ENCODE assay signal across 10 mouse cellular contexts in the genomic region with DNA sequence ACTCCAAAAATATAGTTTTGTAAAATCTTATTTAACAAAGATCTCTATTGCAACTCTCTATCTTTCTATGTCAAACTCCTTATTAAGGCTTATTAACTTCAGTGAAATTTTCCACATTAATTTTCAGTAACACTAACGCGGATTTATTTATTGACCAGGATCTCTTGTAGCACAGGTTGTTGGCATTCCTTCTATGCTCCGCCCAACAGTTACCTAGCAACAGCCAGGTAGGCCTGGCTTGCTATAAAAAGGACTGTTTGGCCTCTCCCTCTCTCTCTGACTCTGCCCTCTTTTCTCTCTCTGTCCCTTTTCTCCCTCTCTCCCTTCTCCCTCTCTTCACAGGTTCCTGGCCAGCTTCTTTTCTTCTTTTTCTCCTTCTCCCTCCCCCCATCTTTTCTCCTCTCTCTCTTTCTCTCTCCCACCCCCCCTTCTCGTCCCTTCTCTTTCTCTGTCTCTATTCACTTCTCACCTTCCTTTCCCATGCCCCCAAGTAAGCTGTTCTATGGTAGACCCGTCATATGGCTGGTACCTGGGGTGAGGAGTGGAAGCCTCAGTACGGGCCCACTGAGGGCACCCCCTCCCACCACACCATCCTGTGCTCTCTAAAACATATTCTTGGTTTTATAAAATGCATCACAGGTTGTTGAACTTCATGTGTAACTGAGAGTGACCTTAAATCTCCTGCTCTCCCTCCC. TPM values are rescaled to one million over a fixed set of nuclear protein-coding genes. Genes with fewer than 3 reads are reported as not detected.
DNase-seq lines count a peak whose midpoint lies in the region; ATAC-seq and TF ChIP-seq lines count a peak whose summit lies in the region.
"Had no signal": no experiment of that assay in that cellular context is flagged by ENCODE, and none has a peak within 500 bp of the region (broad histone marks: within the 10 kb centered on the region; RNA-seq: fewer than 3 reads in every experiment).

No protein-coding gene starts in this region.

- DNase-seq in testis, postnatal 10 days (ENCODE audit: low spot score), result no peak
- DNase-seq in kidney, adult 8-10 months, result peak; percentile 63 to 67
- DNase-seq in large intestine, adult 2 months (ENCODE audit: low read depth, low spot score), result peak; percentile 51
- no peak for DNase-seq in limb, embryonic 10.5 days (ENCODE audit: low spot score)
- DNase-seq: adrenal gland, adult 2 months; right cerebral cortex, postnatal 14 days had no signal

- H3K79me2 ChIP-seq in myocyte (ENCODE audit: control insufficient read depth, insufficient read depth), result peaks cover 37% of the 10 kb centered on the region

- H3K36me3 ChIP-seq in testis, adult 2 months (ENCODE audit: control insufficient read depth, insufficient read depth, low read length), result no peaks in the 10 kb centered on the region
- peaks cover 2% of the 10 kb centered on the region for H3K36me3 ChIP-seq in myocyte (ENCODE audit: control insufficient read depth, insufficient read depth)
- peaks cover 28% of the 10 kb centered on the region for H3K36me3 ChIP-seq in limb, embryonic 10.5 days

- H3K27ac ChIP-seq in testis, adult 2 months (ENCODE audit: control insufficient read depth, insufficient read depth, low read depth, low read length), result no peak overlapping the region
- no peak overlapping the region for H3K27ac ChIP-seq in limb, embryonic 10.5 days

- no peaks in the 10 kb centered on the region for H3K27me3 ChIP-seq in testis, adult 2 months (ENCODE audit: control insufficient read depth, insufficient read depth, low read length)
- H3K27me3 ChIP-seq in myocyte (ENCODE audit: control insufficient read depth, insufficient read depth, insufficient read length), result no peaks in the 10 kb centered on the region
- no peaks in the 10 kb centered on the region for H3K27me3 ChIP-seq in limb, embryonic 10.5 days (ENCODE audit: low read depth, poor library complexity, severe bottlenecking)
- H3K27me3 ChIP-seq: liver, embryonic 15.5 days had no signal

- H3K4me1 ChIP-seq in testis, adult 2 months (ENCODE audit: control insufficient read depth, insufficient read depth, low read length), result peaks cover 11% of the 10 kb centered on the region
- H3K4me1 ChIP-seq in limb, embryonic 10.5 days, result peaks cover 17% of the 10 kb centered on the region

- peak overlapping the region; percentile 18 for H3K4me3 ChIP-seq in testis, adult 2 months (ENCODE audit: control insufficient read depth, low read depth, low read length)
- peak overlapping the region; percentile 68 for H3K4me3 ChIP-seq in myocyte
- H3K4me3 ChIP-seq in limb, embryonic 10.5 days, result no peak overlapping the region

- WGBS in large intestine, adult 2 months, result 38% methylated on average over 6 of the region's 6 CpGs
- 72% methylated on average over 6 of the region's 6 CpGs for WGBS in limb, embryonic 10.5 days

- no peaks in the 10 kb centered on the region for H3K9me3 ChIP-seq in limb, embryonic 10.5 days (replicated peaks)
- H3K9me3 ChIP-seq: liver, embryonic 15.5 days had no signal

- no peak overlapping the region for H3ac ChIP-seq in myocyte (ENCODE audit: control insufficient read depth, insufficient read length)

- TF ChIP-seq CTCF in testis, adult 2 months (IDR thresholded peaks at IDR 0.05; ENCODE audit: control insufficient read depth, insufficient read depth, insufficient replicate concordance, low read depth, low read length), result no peak

- no peak for ATAC-seq in activated CD4-positive, CD25-positive, alpha-beta regulatory T cell, adult 4 months

- no peak for TF ChIP-seq POLR2A in testis, adult 2 months (IDR thresholded peaks at IDR 0.05; ENCODE audit: control insufficient read depth, low read depth, low read length)
- TF ChIP-seq POLR2A in myocyte (IDR thresholded peaks at IDR 0.05; ENCODE audit: insufficient read length, low read depth), result no peak

- no peak overlapping the region for H3K4me2 ChIP-seq in myocyte (ENCODE audit: low read depth)

TF ChIP-seq in myocyte, 11 proteins besides CTCF, POLR2A, EP300 and RAD21:
- TF ChIP-seq TCF3 (IDR thresholded peaks at IDR 0.05; ENCODE audit: insufficient read length, low read depth) (no peak), MYOD1 (IDR thresholded peaks at IDR 0.05; ENCODE audit: control insufficient read depth in 1 of 3, insufficient read length in 2 of 3, low read depth in 2 of 3) (no peak), MAX (IDR thresholded peaks at IDR 0.05; ENCODE audit: low read depth) (no peak), REST (IDR thresholded peaks at IDR 0.05; ENCODE audit: insufficient read depth, insufficient read length) (no peak), TCF12 (IDR thresholded peaks at IDR 0.05; ENCODE audit: insufficient read depth, poor library complexity, severe bottlenecking) (no peak), POLR2AphosphoS2 (IDR thresholded peaks at IDR 0.05; ENCODE audit: insufficient read length, low read depth) (no peak), E2F4 (IDR thresholded peaks at IDR 0.05; ENCODE audit: insufficient read depth) (no peak), USF1 (IDR thresholded peaks at IDR 0.05; ENCODE audit: low read depth) (no peak), SRF (IDR thresholded peaks at IDR 0.05; ENCODE audit: control insufficient read depth, insufficient read length, low read depth) (no peak), CEBPB (IDR thresholded peaks at IDR 0.05; ENCODE audit: insufficient read depth, poor library complexity, severe bottlenecking) (no peak), MYOG (IDR thresholded peaks at IDR 0.05; ENCODE audit: control insufficient read depth in 1 of 3, insufficient read depth in 1 of 3, insufficient read length in 2 of 3, low read depth in 2 of 3) (no peak)

RNA-seq across cellular contexts. Expression of a gene that starts 1.1 kb away (rescaled TPM):
- 39.9 and 41.6 TPM in 2 replicates for polyA plus RNA-seq in testis, adult 2 months (2012; rRNA removed)
- 35.5 and 37.9 TPM in 2 replicates for polyA plus RNA-seq in large intestine, adult 2 months (2012; rRNA removed)
- 45.4 TPM for polyA plus RNA-seq in myocyte (2012; fragmentation: generic; extraction: Trizol)
- 10 to 100 TPM; 51.2 to 57.0 TPM for polyA plus RNA-seq in activated CD4-positive, CD25-positive, alpha-beta regulatory T cell, adult 4 months (2017; shearing (Covaris generic))
- 406 and 409 TPM in 2 replicates for polyA plus RNA-seq in limb, embryonic 10.5 days (2016; fragmentation: Nextera tagmentation; extraction: Ambion mirVana)

RNA-seq across cellular contexts. Expression of a gene that starts 11.8 kb away (rescaled TPM):
- 3.2 and 3.9 TPM in 2 replicates for polyA plus RNA-seq in testis, adult 2 months (2012; rRNA removed)
- polyA plus RNA-seq in large intestine, adult 2 months (2012; rRNA removed), result 1.8 and 2.4 TPM in 2 replicates
- 3.0 TPM for polyA plus RNA-seq in myocyte (2012; fragmentation: generic; extraction: Trizol)
- polyA plus RNA-seq in activated CD4-positive, CD25-positive, alpha-beta regulatory T cell, adult 4 months (2017; shearing (Covaris generic)), result 1 to 10 TPM; 6.0 to 6.9 TPM
- 72.3 and 77.8 TPM in 2 replicates for polyA plus RNA-seq in limb, embryonic 10.5 days (2016; fragmentation: Nextera tagmentation; extraction: Ambion mirVana)

RNA-seq across cellular contexts. Expression of a gene that starts 43.0 kb away (rescaled TPM):
- polyA plus RNA-seq in testis, adult 2 months (2012; rRNA removed), result 143 and 149 TPM in 2 replicates
- 76.6 and 88.6 TPM in 2 replicates for polyA plus RNA-seq in large intestine, adult 2 months (2012; rRNA removed)
- polyA plus RNA-seq in myocyte (2012; fragmentation: generic; extraction: Trizol), result 126 TPM
- 100 to 1,000 TPM; 108 to 119 TPM for polyA plus RNA-seq in activated CD4-positive, CD25-positive, alpha-beta regulatory T cell, adult 4 months (2017; shearing (Covaris generic))
- 97.0 and 114 TPM in 2 replicates for polyA plus RNA-seq in limb, embryonic 10.5 days (2016; fragmentation: Nextera tagmentation; extraction: Ambion mirVana)

RNA-seq across cellular contexts. Expression of a gene that starts 45.8 kb away (rescaled TPM):
- polyA plus RNA-seq in testis, adult 2 months (2012; rRNA removed), result 8.9 and 12.5 TPM in 2 replicates
- 38.8 and 49.6 TPM in 2 replicates for polyA plus RNA-seq in large intestine, adult 2 months (2012; rRNA removed)
- polyA plus RNA-seq in myocyte (2012; fragmentation: generic; extraction: Trizol), result 20.9 TPM
- polyA plus RNA-seq in activated CD4-positive, CD25-positive, alpha-beta regulatory T cell, adult 4 months (2017; shearing (Covaris generic)), result 10 to 100 TPM; 11.2 to 13.8 TPM
- polyA plus RNA-seq in limb, embryonic 10.5 days (2016; fragmentation: Nextera tagmentation; extraction: Ambion mirVana), result 44.8 and 45.2 TPM in 2 replicates

RNA-seq across cellular contexts. Expression of a gene that starts 56.7 kb away (rescaled TPM):
- polyA plus RNA-seq in testis, adult 2 months (2012; rRNA removed), result 11.8 and 11.9 TPM in 2 replicates
- polyA plus RNA-seq in large intestine, adult 2 months (2012; rRNA removed), result 12.5 and 13.9 TPM in 2 replicates
- 23.6 TPM for polyA plus RNA-seq in myocyte (2012; fragmentation: generic; extraction: Trizol)
- 10 to 100 TPM; 68.3 to 77.4 TPM for polyA plus RNA-seq in activated CD4-positive, CD25-positive, alpha-beta regulatory T cell, adult 4 months (2017; shearing (Covaris generic))
- 116 and 117 TPM in 2 replicates for polyA plus RNA-seq in limb, embryonic 10.5 days (2016; fragmentation: Nextera tagmentation; extraction: Ambion mirVana)

Comparison
In these comparisons a context has a peak if more than half of its experiments do, and no peak if none do; other contexts are left out.
1. DNase-seq: peak in kidney, adult 8-10 months (2 of 2) and large intestine, adult 2 months (single experiment); none in testis, postnatal 10 days (single experiment) and limb, embryonic 10.5 days (single experiment).